Mouse (Mus musculus) layer of hippocampus, adult 9-11 months (tissue): ENCODE measurements around the gene Spock1.

Source experiments
- DNase-seq: peaks from one replicate; pipeline ENCODE4 v3.0.0; 2022

The Spock1 gene

GRCm38 (mm10) chr13:57858491-57858890, 49.6 kb downstream of the Spock1 start:
- DNase-seq = no peak

- no peak for DNase-seq
Measured at GRCm38 (mm10) chr13:57857016-57857415, 51.1 kb downstream of the Spock1 start.

- DNase-seq = no peak
Measured at GRCm38 (mm10) chr13:57856311-57856853, 51.8 kb downstream of the Spock1 start.

GRCm38 (mm10) chr13:57855766-57856165, 52.4 kb downstream of the Spock1 start:
- no peak for DNase-seq

GRCm38 (mm10) chr13:57854416-57854815, 53.7 kb downstream of the Spock1 start:
- peak; percentile 27 for DNase-seq

- no peak for DNase-seq
Measured at GRCm38 (mm10) chr13:57853621-57854020, 54.5 kb downstream of the Spock1 start.

- DNase-seq = no peak
Measured at GRCm38 (mm10) chr13:57853156-57853555, 55.0 kb downstream of the Spock1 start.

GRCm38 (mm10) chr13:57848931-57849330, 59.2 kb downstream of the Spock1 start:
- DNase-seq = no peak

GRCm38 (mm10) chr13:57847101-57847500, 61.0 kb downstream of the Spock1 start:
- no peak for DNase-seq

GRCm38 (mm10) chr13:57846468-57846867, 61.7 kb downstream of the Spock1 start:
- no peak for DNase-seq

GRCm38 (mm10) chr13:57841141-57841848, 66.8 kb downstream of the Spock1 start:
- no peak for DNase-seq

- DNase-seq = no peak
Measured at GRCm38 (mm10) chr13:57837691-57838437, 70.3 kb downstream of the Spock1 start.

GRCm38 (mm10) chr13:57831374-57832163, 76.6 kb downstream of the Spock1 start:
- DNase-seq = no peak

- peak; percentile 18 for DNase-seq
Measured at GRCm38 (mm10) chr13:57830896-57831295, 77.2 kb downstream of the Spock1 start.

GRCm38 (mm10) chr13:57830091-57830490, 78.0 kb downstream of the Spock1 start:
- no peak for DNase-seq

- no peak for DNase-seq
Measured at GRCm38 (mm10) chr13:57816276-57816675, 91.9 kb downstream of the Spock1 start.

GRCm38 (mm10) chr13:57812643-57813042, 95.5 kb downstream of the Spock1 start:
- DNase-seq = no peak

- no peak for DNase-seq
Measured at GRCm38 (mm10) chr13:57811253-57811652, 96.9 kb downstream of the Spock1 start.

GRCm38 (mm10) chr13:57810816-57811215, 97.3 kb downstream of the Spock1 start:
- no peak for DNase-seq

GRCm38 (mm10) chr13:57810083-57810482, 98.0 kb downstream of the Spock1 start:
- DNase-seq = no peak

- no peak for DNase-seq
Measured at GRCm38 (mm10) chr13:57809603-57810002, 98.5 kb downstream of the Spock1 start.

GRCm38 (mm10) chr13:57806816-57807215, 101.3 kb downstream of the Spock1 start:
- DNase-seq = no peak

- DNase-seq = no peak
Measured at GRCm38 (mm10) chr13:57806301-57806700, 101.8 kb downstream of the Spock1 start.
